Mouse (Mus musculus) myocyte (in vitro differentiated cells): Measurements from ENCODE around the gene Atp8b2. TPM values are rescaled to one million over a fixed set of nuclear protein-coding genes. Genes with fewer than 3 reads are reported as not detected.
A peak's percentile ranks its signal among the peaks of the same experiment; 100 is the strongest.

Source experiments
- H3K27me3 ChIP-seq: one replicate; pipeline ENCODE4 v1.6.1; 2011; ENCODE audit not compliant: control insufficient read depth, insufficient read depth, insufficient read length
- H3K36me3 ChIP-seq: one replicate; pipeline ENCODE4 v1.6.1; 2011; ENCODE audit not compliant: control insufficient read depth, insufficient read depth
- H3K4me2 ChIP-seq: one replicate; pipeline ENCODE4 v1.6.1; 2011; ENCODE audit warnings: low read depth, control low read depth
- H3K4me3 ChIP-seq: one replicate; pipeline ENCODE4 v1.5.1; 2011; ENCODE audit warnings: mild to moderate bottlenecking, control low read depth, moderate library complexity
- H3K79me2 ChIP-seq: one replicate; pipeline ENCODE4 v1.6.1; 2011; ENCODE audit not compliant: control insufficient read depth, insufficient read depth
- H3ac ChIP-seq: one replicate; pipeline ENCODE4 v1.6.1; 2011; ENCODE audit not compliant: control insufficient read depth, insufficient read length
- CEBPB ChIP-seq: IDR thresholded peaks from 2 replicates; pipeline ENCODE4 v1.6.1; 2011; ENCODE audit warnings: mild to moderate bottlenecking, moderate library complexity; ENCODE audit not compliant: poor library complexity, insufficient read depth, severe bottlenecking
- E2F4 ChIP-seq: IDR thresholded peaks from one replicate; pipeline ENCODE4 v1.6.1; 2011; ENCODE audit warnings: mild to moderate bottlenecking, control low read depth, moderate library complexity; ENCODE audit not compliant: insufficient read depth
- MAX ChIP-seq: IDR thresholded peaks from one replicate; pipeline ENCODE4 v1.6.1; 2011; ENCODE audit warnings: low read depth, mild to moderate bottlenecking, control low read depth
- MYOD1 ChIP-seq, 3 experiments: IDR thresholded peaks; one replicate each; pipeline ENCODE4 v1.6.1; 2011; ENCODE audit warnings: control low read depth in 2 of 3, low read depth in 2 of 3, mild to moderate bottlenecking in 2 of 3, moderate library complexity in 1 of 3; ENCODE audit not compliant: insufficient read length in 2 of 3, control insufficient read depth in 1 of 3
- MYOG ChIP-seq, 3 experiments: IDR thresholded peaks; one replicate each; pipeline ENCODE4 v1.6.1; 2011; ENCODE audit warnings: control low read depth in 2 of 3, low read depth in 2 of 3, mild to moderate bottlenecking in 2 of 3; ENCODE audit not compliant: insufficient read length in 2 of 3, control insufficient read depth in 1 of 3, insufficient read depth in 1 of 3
- POLR2A ChIP-seq: IDR thresholded peaks from one replicate; pipeline ENCODE4 v1.6.1; 2011; ENCODE audit warnings: low read depth, mild to moderate bottlenecking, control low read depth, moderate library complexity; ENCODE audit not compliant: insufficient read length
- POLR2AphosphoS2 ChIP-seq: IDR thresholded peaks from one replicate; pipeline ENCODE4 v1.6.1; 2011; ENCODE audit warnings: low read depth, control low read depth; ENCODE audit not compliant: insufficient read length
- REST ChIP-seq: IDR thresholded peaks from one replicate; pipeline ENCODE4 v1.6.1; 2011; ENCODE audit warnings: mild to moderate bottlenecking, control low read depth, moderate library complexity; ENCODE audit not compliant: insufficient read depth, insufficient read length
- SRF ChIP-seq: IDR thresholded peaks from one replicate; pipeline ENCODE4 v1.6.1; 2011; ENCODE audit warnings: low read depth; ENCODE audit not compliant: control insufficient read depth, insufficient read length
- TCF12 ChIP-seq: IDR thresholded peaks from one replicate; pipeline ENCODE4 v1.6.1; 2011; ENCODE audit warnings: mild to moderate bottlenecking, control low read depth; ENCODE audit not compliant: poor library complexity, insufficient read depth, severe bottlenecking
- TCF3 ChIP-seq: IDR thresholded peaks from one replicate; pipeline ENCODE4 v1.6.1; 2011; ENCODE audit warnings: low read depth, control low read depth; ENCODE audit not compliant: insufficient read length
- USF1 ChIP-seq: IDR thresholded peaks from one replicate; pipeline ENCODE4 v1.6.1; 2011; ENCODE audit warnings: low read depth, mild to moderate bottlenecking, control low read depth, moderate library complexity
- polyA plus RNA-seq: library from polyadenylated mRNA; unstranded; fragments of >200 nt; fragmentation: generic; extraction: Trizol; gene quantifications from one replicate; pipeline ENCODE4 v1.2.1, GENCODE M21; 2012; ENCODE audit warnings: missing spikeins

Gene Atp8b2
- 20.9 TPM for polyA plus RNA-seq

- Histone ChIP-seq H3K27me3 (no peaks in the 10 kb centered on the region), H3K79me2 (peaks cover 34% of the 10 kb centered on the region), H3K36me3 (peaks cover 3% of the 10 kb centered on the region), H3ac (peak within 1 kb of the TSS; percentile 76), H3K4me2 (peak within 1 kb of the TSS; percentile 88), H3K4me3 (peak within 1 kb of the TSS; percentile 78)
- TF ChIP-seq MYOD1 (IDR thresholded peaks at IDR 0.05; ENCODE audit: control insufficient read depth in 1 of 3, insufficient read length in 2 of 3, low read depth in 2 of 3) (no peak), POLR2AphosphoS2 (peak; percentile 70), MYOG (IDR thresholded peaks at IDR 0.05; ENCODE audit: control insufficient read depth in 1 of 3, insufficient read depth in 1 of 3, insufficient read length in 2 of 3, low read depth in 2 of 3) (no peak), USF1 (no peak), MAX (no peak), CEBPB (no peak), TCF12 (no peak), REST (no peak), E2F4 (no peak), POLR2A (peak; percentile 78), SRF (no peak), TCF3 (no peak)
Observed at GRCm38 (mm10) chr3:89963221-89963763, at the start of gene Atp8b2. Gene Atp8b2 (minus strand): TSS chr3:89963508.

- no peak overlapping the region for H3K4me2 ChIP-seq
- H3ac ChIP-seq = no peak overlapping the region
- no peak overlapping the region for H3K4me3 ChIP-seq
- peaks cover 5% of the 10 kb centered on the region for H3K79me2 ChIP-seq
- TF ChIP-seq MAX (no peak), REST (no peak), MYOG (IDR thresholded peaks at IDR 0.05; ENCODE audit: control insufficient read depth in 1 of 3, insufficient read depth in 1 of 3, insufficient read length in 2 of 3, low read depth in 2 of 3) (no peak), USF1 (no peak), TCF12 (no peak), E2F4 (no peak), CEBPB (no peak), POLR2A (no peak), POLR2AphosphoS2 (no peak), MYOD1 (IDR thresholded peaks at IDR 0.05; ENCODE audit: control insufficient read depth in 1 of 3, insufficient read length in 2 of 3, low read depth in 2 of 3) (no peak), SRF (no peak), TCF3 (no peak)
- peaks cover 90% of the 10 kb centered on the region for H3K36me3 ChIP-seq
- H3K27me3 ChIP-seq = no peaks in the 10 kb centered on the region
Observed at GRCm38 (mm10) chr3:90010291-90010690, 47.0 kb upstream of the Atp8b2 start.

GRCm38 (mm10) chr3:90004091-90004796 is 40.9 kb upstream of the Atp8b2 start:
- Histone ChIP-seq H3K79me2 (peaks cover 5% of the 10 kb centered on the region), H3ac (no peak overlapping the region), H3K4me3 (no peak overlapping the region), H3K36me3 (peaks cover 71% of the 10 kb centered on the region), H3K4me2 (no peak overlapping the region), H3K27me3 (no peaks in the 10 kb centered on the region)
- TF ChIP-seq USF1 (no peak), POLR2AphosphoS2 (no peak), TCF12 (no peak), TCF3 (no peak), MYOG (IDR thresholded peaks at IDR 0.05; ENCODE audit: control insufficient read depth in 1 of 3, insufficient read depth in 1 of 3, insufficient read length in 2 of 3, low read depth in 2 of 3) (no peak), REST (no peak)

GRCm38 (mm10) chr3:89999830-90000229 is 36.5 kb upstream of the Atp8b2 start:
- Histone ChIP-seq H3K36me3 (peaks cover 54% of the 10 kb centered on the region), H3K27me3 (no peaks in the 10 kb centered on the region), H3K4me2 (peak overlapping the region; percentile 87), H3K4me3 (no peak overlapping the region), H3ac (no peak overlapping the region), H3K79me2 (peaks cover 18% of the 10 kb centered on the region)
- TF ChIP-seq POLR2AphosphoS2 (no peak), TCF12 (no peak), MYOG (IDR thresholded peaks at IDR 0.05; ENCODE audit: control insufficient read depth in 1 of 3, insufficient read depth in 1 of 3, insufficient read length in 2 of 3, low read depth in 2 of 3) (no peak), REST (no peak), MYOD1 (IDR thresholded peaks at IDR 0.05; ENCODE audit: control insufficient read depth in 1 of 3, insufficient read length in 2 of 3, low read depth in 2 of 3) (no peak), SRF (no peak), E2F4 (no peak), USF1 (no peak), POLR2A (no peak), CEBPB (no peak), TCF3 (no peak), MAX (no peak)
